Mouse (Mus musculus): ENCODE data around the gene 0610010F05Rik. TPM values are rescaled to one million over a fixed set of nuclear protein-coding genes. Genes with fewer than 3 reads are reported as not detected.
A peak's percentile ranks its signal among the peaks of the same experiment; 100 is the strongest.
"Not testable (repeated sequence)": the region's sequence is repeated elsewhere in the genome, so short reads cannot be mapped to it uniquely, and the experiment has no call there.

0610010F05Rik gene
- polyA plus RNA-seq, 1 experiment from 2014 or later: 24.1 TPM

- no peaks in the 10 kb centered on the region for H3K27me3 ChIP-seq
- no peak overlapping the region for H3K4me2 ChIP-seq (replicated peaks)
- peaks cover 6% of the 10 kb centered on the region; the same call in 1 of the 2 replicates for H3K36me3 ChIP-seq
- no peak overlapping the region for H3K9ac ChIP-seq
- H3K4me3 ChIP-seq: no peak overlapping the region
- WGBS: 86% methylated on average over 2 of the region's 2 CpGs
- H3K27ac ChIP-seq: no peak overlapping the region
- peaks cover 13% of the 10 kb centered on the region; the same call in 1 of the 2 replicates for H3K4me1 ChIP-seq
- H3K9me3 ChIP-seq: no peaks in the 10 kb centered on the region
- no peak for ATAC-seq (ENCODE audit: low FRiP score, low read depth)
Measured at GRCm38 (mm10) chr11:23657791-23658190, 24.4 kb upstream of the 0610010F05Rik start.

DNA sequence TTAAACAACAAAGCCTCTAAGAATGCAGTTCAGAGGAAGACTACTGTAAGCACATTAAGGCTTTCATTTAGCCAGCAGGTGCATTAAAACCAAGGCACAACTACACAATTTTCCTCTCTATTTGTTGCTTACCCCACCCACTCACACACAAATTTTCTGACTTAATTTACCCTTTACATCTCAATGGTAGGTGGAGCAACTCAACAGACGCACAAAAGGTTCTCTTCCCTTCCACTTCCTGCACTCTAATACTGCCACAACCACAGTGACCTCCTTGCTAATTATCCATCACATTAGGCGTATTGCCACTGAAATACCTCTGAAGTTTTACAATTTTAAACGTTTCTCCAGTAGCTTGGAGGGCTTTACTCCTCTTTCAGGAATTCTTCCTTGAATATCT lies 20.2 kb upstream of the 0610010F05Rik start:
- H3K36me3 ChIP-seq: peaks cover 26% of the 10 kb centered on the region
- ATAC-seq (ENCODE audit: low FRiP score, low read depth): no peak
- no peak overlapping the region for H3K4me3 ChIP-seq
- no peak overlapping the region for H3K4me2 ChIP-seq (replicated peaks)
- no peak overlapping the region for H3K27ac ChIP-seq
- 70% methylated on average over 3 of the region's 3 CpGs for WGBS
- no peaks in the 10 kb centered on the region for H3K4me1 ChIP-seq
- no peak overlapping the region for H3K9ac ChIP-seq
- H3K27me3 ChIP-seq: no peaks in the 10 kb centered on the region
- no peaks in the 10 kb centered on the region for H3K9me3 ChIP-seq

DNA sequence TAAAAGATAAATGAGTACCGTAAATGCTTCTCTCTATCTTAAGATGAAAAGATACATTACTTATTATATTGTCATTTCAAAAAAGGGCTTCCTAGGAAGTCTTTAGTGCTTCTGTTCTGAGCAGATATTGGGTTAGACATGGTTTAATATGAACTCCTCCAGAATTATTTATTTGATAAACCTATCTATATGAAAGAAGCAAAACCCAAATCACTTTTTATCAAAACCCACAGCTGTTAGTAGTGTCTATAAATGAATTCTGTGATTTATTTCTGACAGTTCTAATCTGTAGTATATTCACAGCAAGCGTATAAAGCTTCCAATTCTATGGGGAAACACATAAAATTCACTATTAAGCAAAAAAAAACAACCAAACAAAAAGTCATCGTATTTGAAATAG lies 14.4 kb upstream of the 0610010F05Rik start:
- Histone ChIP-seq H3K4me1 (no peaks in the 10 kb centered on the region), H3K4me3 (no peak overlapping the region), H3K9me3 (no peaks in the 10 kb centered on the region), H3K27ac (no peak overlapping the region), H3K27me3 (no peaks in the 10 kb centered on the region), H3K9ac (no peak overlapping the region), H3K36me3 (peaks cover 49% of the 10 kb centered on the region), H3K4me2 (replicated peaks) (no peak overlapping the region)
- ATAC-seq (ENCODE audit: low FRiP score, low read depth): no peak
- WGBS: 93% methylated on average over 3 of the region's 3 CpGs

GRCm38 (mm10) chr11:23647431-23647830 lies 14.0 kb upstream of the 0610010F05Rik start:
- no peak for ATAC-seq (ENCODE audit: low FRiP score, low read depth)
- Histone ChIP-seq H3K36me3 (peaks cover 53% of the 10 kb centered on the region), H3K27ac (no peak overlapping the region)

GRCm38 (mm10) chr11:23634573-23634972 lies 1.1 kb upstream of the 0610010F05Rik start:
- 72% methylated on average over 8 of the region's 8 CpGs for WGBS
- Histone ChIP-seq H3K4me1 (no peaks in the 10 kb centered on the region), H3K9me3 (no peaks in the 10 kb centered on the region), H3K27ac (no peak overlapping the region), H3K9ac (no peak overlapping the region), H3K4me2 (replicated peaks) (no peak overlapping the region), H3K27me3 (no peaks in the 10 kb centered on the region), H3K36me3 (peaks cover 4% of the 10 kb centered on the region; the same call in 1 of the 2 replicates), H3K4me3 (no peak overlapping the region)
- no peak for ATAC-seq (ENCODE audit: low FRiP score, low read depth)

More at GRCm38 (mm10) chr11:23647431-23647830, 14.0 kb upstream of the 0610010F05Rik start:
- H3K4me1 ChIP-seq: no peaks in the 10 kb centered on the region
- no peaks in the 10 kb centered on the region for H3K27me3 ChIP-seq
- H3K4me2 ChIP-seq (replicated peaks): no peak overlapping the region
- H3K4me3 ChIP-seq: no peak overlapping the region
- no peak overlapping the region for H3K9ac ChIP-seq
- H3K9me3 ChIP-seq: no peaks in the 10 kb centered on the region

- Histone ChIP-seq H3K9me3 (no peaks in the 10 kb centered on the region), H3K9ac (peak overlapping the region; percentile 19; the same call in 1 of the 2 replicates), H3K27me3 (no peaks in the 10 kb centered on the region), H3K36me3 (no peaks in the 10 kb centered on the region), H3K27ac (no peak overlapping the region), H3K4me2 (replicated peaks) (peak overlapping the region; percentile 77), H3K4me1 (no peaks in the 10 kb centered on the region), H3K4me3 (peak overlapping the region; percentile 82)
- peak; percentile 21; the same call in 1 of the 2 replicates for ATAC-seq (ENCODE audit: low FRiP score, low read depth)
- WGBS: 7% methylated on average over 7 of the region's 7 CpGs
Measured at GRCm38 (mm10) chr11:23633879-23634215, 408 bp upstream of the 0610010F05Rik start.

- peaks cover 10% of the 10 kb centered on the region for H3K36me3 ChIP-seq
- H3K27me3 ChIP-seq: no peaks in the 10 kb centered on the region
- H3K9me3 ChIP-seq: no peaks in the 10 kb centered on the region
- ATAC-seq (ENCODE audit: low FRiP score, low read depth): no peak
- no peak overlapping the region for H3K4me3 ChIP-seq
- H3K4me2 ChIP-seq (replicated peaks): no peak overlapping the region
- no peak overlapping the region for H3K27ac ChIP-seq
- no peak overlapping the region for H3K9ac ChIP-seq
- H3K4me1 ChIP-seq: no peaks in the 10 kb centered on the region
Measured at GRCm38 (mm10) chr11:23630664-23631063, 2.8 kb downstream of the 0610010F05Rik start.

DNA sequence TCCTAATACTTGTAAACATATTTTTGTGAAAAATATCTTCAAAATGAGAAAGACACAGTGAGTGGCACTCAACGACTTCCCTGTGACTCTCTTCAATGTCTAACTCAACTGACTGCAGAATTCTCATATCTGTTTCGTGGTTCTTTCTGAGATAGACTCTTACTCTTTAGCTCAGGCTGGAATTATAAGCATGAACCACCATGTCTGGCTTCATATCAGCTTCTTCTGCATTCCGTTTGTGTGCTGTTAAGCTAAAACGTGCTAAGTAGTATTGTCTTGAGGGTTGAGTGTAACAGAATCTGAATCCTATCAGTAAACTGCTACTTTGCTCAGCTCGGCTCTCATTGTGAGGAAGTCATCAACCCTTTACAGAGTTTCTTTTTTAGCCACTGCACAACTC lies 14.4 kb downstream of the 0610010F05Rik start:
- H3K27me3 ChIP-seq: no peaks in the 10 kb centered on the region
- no peak overlapping the region for H3K4me2 ChIP-seq (replicated peaks)
- H3K4me1 ChIP-seq: no peaks in the 10 kb centered on the region
- H3K36me3 ChIP-seq: peaks cover 20% of the 10 kb centered on the region
- ATAC-seq (ENCODE audit: low FRiP score, low read depth): no peak
- 84% methylated on average over 5 of the region's 5 CpGs for WGBS
- no peaks in the 10 kb centered on the region for H3K9me3 ChIP-seq
- no peak overlapping the region for H3K27ac ChIP-seq
- H3K4me3 ChIP-seq: no peak overlapping the region
- H3K9ac ChIP-seq: no peak overlapping the region

GRCm38 (mm10) chr11:23614546-23614945 lies 18.9 kb downstream of the 0610010F05Rik start:
- no peak overlapping the region for H3K9ac ChIP-seq
- H3K4me3 ChIP-seq: no peak overlapping the region
- no peak for ATAC-seq (ENCODE audit: low FRiP score, low read depth)
- H3K27ac ChIP-seq: no peak overlapping the region
- H3K4me1 ChIP-seq: no peaks in the 10 kb centered on the region
- no peak overlapping the region for H3K4me2 ChIP-seq (replicated peaks)
- WGBS: 75% methylated on average over 5 of the region's 5 CpGs
- H3K9me3 ChIP-seq: no peaks in the 10 kb centered on the region
- H3K27me3 ChIP-seq: no peaks in the 10 kb centered on the region
- H3K36me3 ChIP-seq: peaks cover 19% of the 10 kb centered on the region; the same call in 1 of the 2 replicates

GRCm38 (mm10) chr11:23607291-23607690 lies 26.1 kb downstream of the 0610010F05Rik start:
- not testable (repeated sequence) for H3K27me3 ChIP-seq; H3K4me3 ChIP-seq; H3K4me1 ChIP-seq; ATAC-seq (ENCODE audit: low FRiP score, low read depth); H3K4me2 ChIP-seq (replicated peaks); H3K27ac ChIP-seq; H3K9me3 ChIP-seq; H3K9ac ChIP-seq
- H3K36me3 ChIP-seq: peaks cover 31% of the 10 kb centered on the region
- WGBS: 92% methylated on average over 6 of the region's 6 CpGs

- 0 out of 2 replicates have a peak overlapping the region, but pooled peaks have one; percentile 35 for H3K9ac ChIP-seq
- H3K9me3 ChIP-seq: no peaks in the 10 kb centered on the region
- no peaks in the 10 kb centered on the region for H3K27me3 ChIP-seq
- H3K4me1 ChIP-seq: no peaks in the 10 kb centered on the region
- H3K4me2 ChIP-seq (replicated peaks): no peak overlapping the region
- no peak overlapping the region for H3K27ac ChIP-seq
- WGBS: 91% methylated on average over 7 of the region's 7 CpGs
- H3K4me3 ChIP-seq: no peak overlapping the region
- H3K36me3 ChIP-seq: peaks cover 20% of the 10 kb centered on the region
- ATAC-seq (ENCODE audit: low FRiP score, low read depth): no peak
Measured at GRCm38 (mm10) chr11:23570130-23570529, 63.3 kb downstream of the 0610010F05Rik start.

GRCm38 (mm10) chr11:23565761-23566160 lies 67.7 kb downstream of the 0610010F05Rik start:
- no peaks in the 10 kb centered on the region for H3K4me1 ChIP-seq
- no peaks in the 10 kb centered on the region for H3K27me3 ChIP-seq
- H3K4me2 ChIP-seq (replicated peaks): no peak overlapping the region
- H3K9me3 ChIP-seq: no peaks in the 10 kb centered on the region
- no peak overlapping the region for H3K27ac ChIP-seq
- ATAC-seq (ENCODE audit: low FRiP score, low read depth): no peak
- H3K4me3 ChIP-seq: no peak overlapping the region
- H3K9ac ChIP-seq: no peak overlapping the region
- 53% methylated on average over 6 of the region's 6 CpGs for WGBS
- peaks cover 9% of the 10 kb centered on the region for H3K36me3 ChIP-seq

DNA sequence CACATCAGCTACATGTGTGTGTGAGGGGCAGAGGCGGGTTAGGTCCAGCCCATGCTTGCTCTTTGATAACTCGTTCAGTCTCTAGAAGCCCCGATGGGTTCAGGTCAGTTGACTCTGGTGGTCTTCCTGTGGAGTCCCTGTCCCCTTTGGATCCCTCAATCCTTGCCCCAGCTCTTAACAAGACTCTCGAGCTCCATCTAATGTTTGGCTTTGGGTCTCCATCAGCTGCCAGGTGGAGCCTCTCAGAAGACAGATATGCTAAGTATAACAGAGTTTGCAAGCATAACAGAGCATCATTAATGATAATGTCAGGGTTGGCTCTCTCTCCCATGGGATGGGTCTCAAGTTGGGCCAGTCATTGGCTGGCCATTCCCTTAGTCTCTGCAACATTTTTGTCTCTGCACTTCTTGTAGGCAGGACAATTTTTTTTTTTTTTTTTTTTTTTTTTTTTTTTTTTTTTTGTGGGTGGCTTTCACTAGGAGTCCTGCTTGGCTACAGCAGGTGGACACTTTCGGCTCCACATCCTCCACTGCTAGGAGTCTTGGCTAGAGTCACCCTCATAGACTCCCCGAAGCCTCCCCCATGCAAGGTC lies 76.3 kb downstream of the 0610010F05Rik start:
- no peak overlapping the region for H3K4me3 ChIP-seq
- H3K9me3 ChIP-seq: no peaks in the 10 kb centered on the region
- no peak overlapping the region for H3K27ac ChIP-seq
- H3K4me1 ChIP-seq: no peaks in the 10 kb centered on the region
- H3K9ac ChIP-seq: no peak overlapping the region
- H3K36me3 ChIP-seq: no peaks in the 10 kb centered on the region; the same call in 1 of the 2 replicates
- ATAC-seq (ENCODE audit: low FRiP score, low read depth): no peak
- H3K27me3 ChIP-seq: no peaks in the 10 kb centered on the region
- no peak overlapping the region for H3K4me2 ChIP-seq (replicated peaks)
- 56% methylated on average over 6 of the region's 6 CpGs for WGBS
